Mouse (Mus musculus) intestine, embryonic 16.5 days (tissue): ENCODE data around the gene Dcaf4. TPM values are rescaled to one million over a fixed set of nuclear protein-coding genes. Genes with fewer than 3 reads are reported as not detected.

Experiments
- ATAC-seq: fragments of 200-750 bp; cut with Nextera tagmentation; 2 replicates; pipeline ENCODE4 v1.8.0; 2017; ENCODE audit warnings: moderate TSS enrichment, moderate library complexity
- H3K27ac ChIP-seq: fragments of 300-500 bp; sonication (generic); 2 replicates; pipeline ENCODE4 v1.5.1; 2014; ENCODE audit warnings: mild to moderate bottlenecking, low read length
- H3K27me3 ChIP-seq: fragments of 300-500 bp; sonication (generic); replicated peaks from 2 replicates; pipeline ENCODE4 v1.6.1; 2014; ENCODE audit warnings: low read length, control low read depth, mixed read lengths; ENCODE audit not compliant: control insufficient read depth, insufficient read depth
- H3K36me3 ChIP-seq: fragments of 300-500 bp; sonication (generic); 2 replicates; pipeline ENCODE4 v1.6.1; 2014; ENCODE audit warnings: low read length, control low read depth; ENCODE audit not compliant: control insufficient read depth, insufficient read depth
- H3K4me1 ChIP-seq: fragments of 300-500 bp; sonication (generic); 2 replicates; pipeline ENCODE4 v1.6.1; 2014; ENCODE audit warnings: low read length, control low read depth, mixed read lengths; ENCODE audit not compliant: control insufficient read depth, insufficient read depth
- H3K4me2 ChIP-seq: fragments of 300-500 bp; sonication (generic); 2 replicates; pipeline ENCODE4 v1.6.1; 2014; ENCODE audit warnings: low read depth, low read length, control low read depth
- H3K4me3 ChIP-seq: fragments of 300-500 bp; sonication (generic); 2 replicates; pipeline ENCODE4 v1.5.1; 2014; ENCODE audit warnings: mild to moderate bottlenecking, low read length
- H3K9ac ChIP-seq: fragments of 300-500 bp; sonication (generic); 2 replicates; pipeline ENCODE4 v1.6.1; 2014; ENCODE audit warnings: low read depth, low read length
- H3K9me3 ChIP-seq: fragments of 300-500 bp; sonication (generic); 2 replicates; pipeline ENCODE4 v1.6.1; 2016; ENCODE audit warnings: low read length, control low read depth; ENCODE audit not compliant: control insufficient read depth
- WGBS: fragments of 180-500 bp; shearing (Covaris S2); extraction: QIAGEN DNeasy Blood & Tissue Kit; methylation state at CpG from one replicate; pipeline ENCODE4 v1.1.7; 2014; 5-methylcytosine and 5-hydroxymethylcytosine counted together
- polyA plus RNA-seq: library from polyadenylated mRNA; unstranded; fragments of >200 nt; fragmentation: Nextera tagmentation; extraction: Ambion mirVana; gene quantifications from 2 replicates; pipeline ENCODE4 v1.2.1, GENCODE M21; 2015

Gene Dcaf4
- polyA plus RNA-seq, 1 experiment from 2014 or later = 29.5 TPM

- no peaks in the 10 kb centered on the region for H3K36me3 ChIP-seq
- peak overlapping the region; percentile 41; the same call in 1 of the 2 replicates for H3K9ac ChIP-seq
- ATAC-seq = no peak
- H3K9me3 ChIP-seq = no peaks in the 10 kb centered on the region
- no peaks in the 10 kb centered on the region for H3K27me3 ChIP-seq
- 28% methylated on average over 4 of the region's 4 CpGs for WGBS
- no peak overlapping the region for H3K4me3 ChIP-seq
- H3K27ac ChIP-seq = no peak overlapping the region
- peaks cover 5% of the 10 kb centered on the region; the same call in 1 of the 2 replicates for H3K4me1 ChIP-seq
- no peak overlapping the region for H3K4me2 ChIP-seq
These were observed 7.5 kb upstream of the Dcaf4 start for GRCm38 (mm10) chr12:83512783-83513182.

GRCm38 (mm10) chr12:83513185-83513584, 7.1 kb upstream of the Dcaf4 start:
- Histone ChIP-seq H3K9me3 (no peaks in the 10 kb centered on the region), H3K4me2 (no peak overlapping the region), H3K27me3 (no peaks in the 10 kb centered on the region), H3K4me3 (no peak overlapping the region), H3K36me3 (no peaks in the 10 kb centered on the region), H3K9ac (no peak overlapping the region), H3K4me1 (peaks cover 5% of the 10 kb centered on the region; the same call in 1 of the 2 replicates), H3K27ac (no peak overlapping the region)
- no peak for ATAC-seq
- WGBS = 27% methylated on average over 5 of the region's 5 CpGs

DNA sequence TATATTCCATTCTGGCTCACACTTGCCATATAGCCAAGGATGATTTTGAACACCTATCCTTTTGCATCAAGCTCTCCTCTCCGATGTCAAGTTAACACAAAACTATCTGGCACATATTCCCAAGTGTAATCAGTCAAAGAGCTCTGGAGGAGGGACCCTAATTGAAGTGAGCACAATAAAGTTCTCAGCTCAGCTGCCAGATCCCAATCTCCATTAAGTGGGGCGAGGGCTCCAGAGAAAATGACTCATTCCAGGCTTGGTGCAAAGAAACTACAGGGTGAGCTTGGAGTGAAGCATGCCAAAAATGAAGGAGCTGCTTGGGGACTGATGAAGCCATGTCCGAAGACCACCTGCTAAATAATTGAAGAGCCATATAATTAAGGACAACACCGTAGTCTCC, 6.0 kb upstream of the Dcaf4 start:
- WGBS = 45% methylated on average over 4 of the region's 4 CpGs
- Histone ChIP-seq H3K27me3 (no peaks in the 10 kb centered on the region), H3K4me3 (no peak overlapping the region), H3K27ac (no peak overlapping the region), H3K9ac (no peak overlapping the region), H3K4me2 (no peak overlapping the region), H3K4me1 (peaks cover 5% of the 10 kb centered on the region; the same call in 1 of the 2 replicates), H3K9me3 (no peaks in the 10 kb centered on the region), H3K36me3 (no peaks in the 10 kb centered on the region)
- ATAC-seq = no peak

GRCm38 (mm10) chr12:83517580-83517979, 2.7 kb upstream of the Dcaf4 start:
- H3K4me2 ChIP-seq = no peak overlapping the region
- WGBS = 81% methylated on average over 3 of the region's 3 CpGs
- no peak overlapping the region for H3K9ac ChIP-seq
- no peak overlapping the region for H3K27ac ChIP-seq
- H3K36me3 ChIP-seq = no peaks in the 10 kb centered on the region
- no peaks in the 10 kb centered on the region for H3K27me3 ChIP-seq
- H3K4me3 ChIP-seq = no peak overlapping the region
- H3K9me3 ChIP-seq = no peaks in the 10 kb centered on the region
- no peak for ATAC-seq
- H3K4me1 ChIP-seq = peaks cover 14% of the 10 kb centered on the region

DNA sequence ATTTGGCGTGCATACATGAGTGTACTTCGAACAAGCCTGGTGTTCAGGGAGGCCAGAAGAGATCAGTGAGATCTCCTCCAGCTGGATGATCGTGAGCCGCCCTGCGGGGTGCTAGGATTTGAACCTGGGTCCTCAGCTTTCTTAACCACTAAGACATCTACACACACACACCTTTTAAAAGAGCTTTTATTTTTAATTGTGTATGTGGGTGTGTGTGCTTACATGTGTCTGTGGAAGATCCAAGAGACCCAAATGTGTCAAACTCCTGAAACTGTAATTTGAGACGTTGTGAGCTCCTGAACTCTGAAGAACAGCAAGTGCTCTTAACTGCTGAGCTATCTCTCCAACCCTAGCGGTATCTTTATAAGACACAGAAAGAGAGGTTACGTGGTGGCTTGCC, 817 bp downstream of the Dcaf4 start:
- 38% methylated on average over 8 of the region's 8 CpGs for WGBS
- Histone ChIP-seq H3K27ac (no peak overlapping the region), H3K4me3 (peak overlapping the region; percentile 84), H3K9me3 (no peaks in the 10 kb centered on the region), H3K4me2 (peak overlapping the region; percentile 66), H3K9ac (peak overlapping the region; percentile 79; the same call in 1 of the 2 replicates), H3K36me3 (no peaks in the 10 kb centered on the region), H3K4me1 (peaks cover 13% of the 10 kb centered on the region), H3K27me3 (no peaks in the 10 kb centered on the region)
- no peak for ATAC-seq

- H3K4me1 ChIP-seq = peaks cover 18% of the 10 kb centered on the region
- H3K27me3 ChIP-seq = no peaks in the 10 kb centered on the region
- H3K9me3 ChIP-seq = no peaks in the 10 kb centered on the region
- H3K4me3 ChIP-seq = no peak overlapping the region
- no peaks in the 10 kb centered on the region for H3K36me3 ChIP-seq
- 84% methylated on average over 6 of the region's 6 CpGs for WGBS
- no peak for ATAC-seq
- H3K9ac ChIP-seq = no peak overlapping the region
- H3K4me2 ChIP-seq = no peak overlapping the region
- no peak overlapping the region for H3K27ac ChIP-seq
These were observed 2.8 kb downstream of the Dcaf4 start for GRCm38 (mm10) chr12:83523056-83523455.

DNA sequence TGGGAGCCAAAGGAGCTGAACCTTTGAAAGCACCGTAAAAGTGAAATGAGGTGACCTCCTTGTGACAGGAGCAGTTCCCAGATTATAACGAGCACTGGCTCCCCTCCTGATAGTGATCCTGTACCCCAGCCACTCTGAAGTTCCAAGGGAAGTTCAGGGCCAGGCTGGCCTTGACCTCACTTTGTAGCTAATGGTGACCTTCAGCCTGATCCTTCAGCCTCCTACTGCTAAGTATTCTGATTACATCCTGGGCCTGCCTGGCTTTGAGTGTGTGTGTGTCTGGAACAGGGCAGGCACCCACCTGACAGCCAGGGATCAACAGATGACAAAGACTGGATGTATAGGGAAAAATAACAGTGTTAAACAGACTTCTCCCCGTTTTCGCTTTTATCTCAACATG, 3.6 kb downstream of the Dcaf4 start:
- Histone ChIP-seq H3K4me3 (no peak overlapping the region), H3K27me3 (no peaks in the 10 kb centered on the region), H3K4me2 (no peak overlapping the region), H3K36me3 (no peaks in the 10 kb centered on the region), H3K9ac (no peak overlapping the region), H3K27ac (no peak overlapping the region), H3K4me1 (peaks cover 21% of the 10 kb centered on the region), H3K9me3 (no peaks in the 10 kb centered on the region)
- no peak for ATAC-seq
- WGBS = 63% methylated on average over 4 of the region's 4 CpGs

DNA sequence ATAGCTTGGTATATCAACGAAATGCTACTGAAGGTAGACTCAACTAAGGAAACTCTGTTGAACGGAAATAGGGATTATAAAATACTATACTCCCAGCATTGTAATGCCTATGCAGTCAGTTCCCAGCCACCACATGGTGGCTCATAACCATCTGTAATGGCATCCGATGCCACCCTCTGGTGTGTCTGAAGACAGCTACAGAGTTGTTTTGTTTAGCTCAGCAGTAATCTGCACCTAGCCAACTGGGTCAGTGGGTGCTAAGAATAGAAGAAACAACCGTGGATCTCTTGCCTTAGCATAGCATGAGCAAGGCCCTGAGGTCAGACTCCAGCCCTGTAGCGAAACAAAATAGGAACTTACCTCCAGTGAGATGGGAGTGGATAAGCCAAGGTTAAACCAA, 4.1 kb downstream of the Dcaf4 start:
- Histone ChIP-seq H3K4me2 (no peak overlapping the region), H3K9ac (no peak overlapping the region), H3K4me1 (peaks cover 21% of the 10 kb centered on the region), H3K27me3 (no peaks in the 10 kb centered on the region), H3K9me3 (no peaks in the 10 kb centered on the region), H3K27ac (no peak overlapping the region), H3K36me3 (no peaks in the 10 kb centered on the region), H3K4me3 (no peak overlapping the region)
- WGBS = 84% methylated on average over 5 of the region's 5 CpGs
- ATAC-seq = no peak

GRCm38 (mm10) chr12:83525822-83526544, 5.7 kb downstream of the Dcaf4 start:
- peak; percentile 72 for ATAC-seq
- WGBS = 63% methylated on average over 18 of the region's 18 CpGs
- Histone ChIP-seq H3K27ac (no peak overlapping the region; the same call in 1 of the 2 replicates), H3K4me2 (no peak overlapping the region), H3K9me3 (no peaks in the 10 kb centered on the region), H3K4me1 (peaks cover 17% of the 10 kb centered on the region), H3K4me3 (no peak overlapping the region), H3K9ac (no peak overlapping the region), H3K36me3 (no peaks in the 10 kb centered on the region), H3K27me3 (no peaks in the 10 kb centered on the region)

DNA sequence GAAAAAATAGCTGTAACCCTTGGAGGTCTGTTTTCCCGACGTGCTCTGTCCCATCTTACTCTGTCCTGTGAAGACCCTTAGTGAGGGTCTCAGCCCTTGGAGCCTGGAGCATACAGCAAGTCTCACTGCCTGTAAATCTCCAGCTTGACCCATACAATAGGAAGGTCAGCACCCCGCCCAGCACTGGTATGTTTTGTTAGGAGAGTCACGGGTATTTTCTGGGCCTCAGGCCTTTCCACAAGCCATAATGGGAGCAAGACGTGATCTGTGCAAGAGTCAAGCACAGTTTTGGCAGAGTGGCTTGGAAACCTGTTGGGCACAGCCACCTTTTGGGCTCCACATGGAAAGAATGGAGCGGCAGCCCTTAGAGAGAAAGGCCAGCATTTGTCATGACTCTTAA, 7.5 kb downstream of the Dcaf4 start:
- Histone ChIP-seq H3K4me2 (no peak overlapping the region), H3K9me3 (no peaks in the 10 kb centered on the region), H3K4me3 (no peak overlapping the region), H3K9ac (no peak overlapping the region), H3K36me3 (no peaks in the 10 kb centered on the region), H3K27ac (no peak overlapping the region), H3K27me3 (no peaks in the 10 kb centered on the region), H3K4me1 (peaks cover 16% of the 10 kb centered on the region)
- 70% methylated on average over 6 of the region's 6 CpGs for WGBS
- no peak for ATAC-seq
